Mouse (Mus musculus) G1E (cell line): ENCODE results near the gene Hoxa9. TPM values are rescaled to one million over a fixed set of nuclear protein-coding genes. Genes with fewer than 3 reads are reported as not detected.

ENCODE experiments used
- ATAC-seq: 2 replicates; pipeline ENCODE4 v1.8.0; 2016; ENCODE audit warnings: mild to moderate bottlenecking; ENCODE audit not compliant: insufficient number of reproducible peaks, poor library complexity, low FRiP score, severe bottlenecking; ENCODE audit errors: extremely low read depth
- DNase-seq: peaks from one replicate; pipeline ENCODE4 v3.0.0; 2012; ENCODE audit warnings: low spot score
- H3K27me3 ChIP-seq: 2 replicates; pipeline ENCODE4 v1.6.1; 2012; ENCODE audit warnings: mild to moderate bottlenecking, low read length, inconsistent platforms; ENCODE audit not compliant: insufficient read depth
- H3K36me3 ChIP-seq: replicated peaks from 2 replicates; pipeline ENCODE3; 2012; ENCODE audit warnings: mild to moderate bottlenecking, inconsistent platforms
- H3K4me1 ChIP-seq: 2 replicates; pipeline ENCODE4 v1.6.1; 2012; ENCODE audit warnings: low read depth, low read length, inconsistent platforms, mixed read lengths; ENCODE audit not compliant: insufficient read depth
- H3K4me3 ChIP-seq: 2 replicates; pipeline ENCODE4 v1.5.1; 2012; ENCODE audit warnings: low read depth, mild to moderate bottlenecking, inconsistent platforms, low read length, moderate library complexity, mixed read lengths
- H3K9me3 ChIP-seq: replicated peaks from 2 replicates; pipeline ENCODE4 v1.6.1; 2012; ENCODE audit warnings: inconsistent platforms
- CTCF ChIP-seq: IDR thresholded peaks from 2 replicates; pipeline ENCODE4 v1.5.1; 2012; ENCODE audit warnings: low read depth, low read length, inconsistent platforms, mixed read lengths
- GATA1 ChIP-seq: IDR thresholded peaks from 2 replicates; pipeline ENCODE4 v1.6.1; 2012; ENCODE audit warnings: borderline replicate concordance, low read length, inconsistent platforms, mixed read lengths
- GATA2 ChIP-seq: IDR thresholded peaks from 2 replicates; pipeline ENCODE4 v1.6.1; 2012; ENCODE audit warnings: low read depth, low read length, inconsistent platforms, borderline replicate concordance
- POLR2AphosphoS5 ChIP-seq: IDR thresholded peaks from 2 replicates; pipeline ENCODE4 v1.6.1; 2012; ENCODE audit warnings: low read depth, low read length, inconsistent platforms; ENCODE audit not compliant: insufficient replicate concordance
- TAL1 ChIP-seq: conservative IDR thresholded peaks from 2 replicates; pipeline ENCODE4 v1.6.1; 2012; ENCODE audit warnings: low read depth, low read length, inconsistent platforms, mixed read lengths
- polyA plus RNA-seq: library from polyadenylated mRNA; stranded (reverse); fragments of >175 nt; gene quantifications from 2 replicates; pipeline ENCODE4 v1.2.3, GENCODE M21; 2012
- total RNA-seq, 2 experiments: library from RNA; stranded (forward) in 1 of 2; stranded (reverse) in 1 of 2; fragments of 200-1000 nt in 1 of 2; fragments of >200 nt in 1 of 2; fragmentation: Nextera tagmentation in 1 of 2; gene quantifications; 2 replicates each; pipeline ENCODE4 v1.2.3; 2014 to 2017

Gene Hoxa9
- total and polyA plus RNA-seq, 3 experiments, result 0.05 TPM; not detected in 2

GRCm38 (mm10) chr6:52182793-52183192 lies 48.1 kb downstream of the Hoxa9 start:
- Histone ChIP-seq H3K36me3 (no peaks in the 10 kb centered on the region), H3K4me1 (no peaks in the 10 kb centered on the region), H3K9me3 (no peaks in the 10 kb centered on the region), H3K27me3 (peaks cover 19% of the 10 kb centered on the region), H3K4me3 (no peak overlapping the region)
- ATAC-seq (no peak), DNase-seq (no peak)
- TF ChIP-seq GATA2 (no peak), GATA1 (no peak), TAL1 (no peak), POLR2AphosphoS5 (no peak), CTCF (no peak)

- H3K9me3 ChIP-seq, result no peaks in the 10 kb centered on the region
- no peak for DNase-seq
- peaks cover 27% of the 10 kb centered on the region for H3K27me3 ChIP-seq
- no peaks in the 10 kb centered on the region for H3K36me3 ChIP-seq
- no peak for TF ChIP-seq CTCF
- TF ChIP-seq GATA1, result no peak
- TF ChIP-seq POLR2AphosphoS5, result no peak
- no peak for TF ChIP-seq GATA2
- TF ChIP-seq TAL1, result no peak
- no peak for ATAC-seq
- H3K4me1 ChIP-seq, result no peaks in the 10 kb centered on the region
- no peak overlapping the region for H3K4me3 ChIP-seq
These were observed 48.9 kb downstream of the Hoxa9 start for GRCm38 (mm10) chr6:52182030-52182429.

GRCm38 (mm10) chr6:52180726-52181125 lies 50.2 kb downstream of the Hoxa9 start:
- H3K27me3 ChIP-seq, result peaks cover 38% of the 10 kb centered on the region
- no peak for DNase-seq
- ATAC-seq, result no peak
- no peaks in the 10 kb centered on the region for H3K36me3 ChIP-seq
- no peak overlapping the region for H3K4me3 ChIP-seq
- no peaks in the 10 kb centered on the region for H3K4me1 ChIP-seq
- no peaks in the 10 kb centered on the region for H3K9me3 ChIP-seq
- no peak for TF ChIP-seq POLR2AphosphoS5
- TF ChIP-seq TAL1, result no peak
- TF ChIP-seq GATA1, result no peak
- TF ChIP-seq GATA2, result no peak
- TF ChIP-seq CTCF, result no peak

GRCm38 (mm10) chr6:52180213-52180710 lies 50.6 kb downstream of the Hoxa9 start:
- no peaks in the 10 kb centered on the region for H3K4me1 ChIP-seq
- TF ChIP-seq POLR2AphosphoS5, result no peak
- TF ChIP-seq GATA1, result no peak
- no peak for TF ChIP-seq GATA2
- no peak for TF ChIP-seq CTCF
- no peak for TF ChIP-seq TAL1
- H3K4me3 ChIP-seq, result no peak overlapping the region
- no peaks in the 10 kb centered on the region for H3K9me3 ChIP-seq
- peaks cover 41% of the 10 kb centered on the region for H3K27me3 ChIP-seq
- no peaks in the 10 kb centered on the region for H3K36me3 ChIP-seq
- ATAC-seq, result no peak
- no peak for DNase-seq

GRCm38 (mm10) chr6:52179690-52180089 lies 51.2 kb downstream of the Hoxa9 start:
- DNase-seq (no peak), ATAC-seq (no peak)
- H3K9me3 ChIP-seq, result no peaks in the 10 kb centered on the region
- no peaks in the 10 kb centered on the region for H3K36me3 ChIP-seq
- no peak overlapping the region for H3K4me3 ChIP-seq
- H3K27me3 ChIP-seq, result peaks cover 43% of the 10 kb centered on the region
- TF ChIP-seq POLR2AphosphoS5, result no peak
- TF ChIP-seq GATA1, result no peak
- no peak for TF ChIP-seq CTCF
- TF ChIP-seq GATA2, result no peak
- no peak for TF ChIP-seq TAL1
- H3K4me1 ChIP-seq, result no peaks in the 10 kb centered on the region

GRCm38 (mm10) chr6:52178918-52179665 lies 51.8 kb downstream of the Hoxa9 start:
- no peaks in the 10 kb centered on the region for H3K4me1 ChIP-seq
- peaks cover 40% of the 10 kb centered on the region for H3K27me3 ChIP-seq
- H3K9me3 ChIP-seq, result no peaks in the 10 kb centered on the region
- no peaks in the 10 kb centered on the region for H3K36me3 ChIP-seq
- ATAC-seq, result no peak
- no peak for TF ChIP-seq TAL1
- TF ChIP-seq GATA1, result no peak
- TF ChIP-seq CTCF, result no peak
- no peak for TF ChIP-seq GATA2
- no peak for TF ChIP-seq POLR2AphosphoS5
- no peak for DNase-seq
- H3K4me3 ChIP-seq, result no peak overlapping the region

GRCm38 (mm10) chr6:52177806-52178205 lies 53.1 kb downstream of the Hoxa9 start:
- no peak for TF ChIP-seq POLR2AphosphoS5
- TF ChIP-seq GATA1, result no peak
- no peak for TF ChIP-seq GATA2
- no peak for TF ChIP-seq TAL1
- TF ChIP-seq CTCF, result no peak
- peaks cover 40% of the 10 kb centered on the region for H3K27me3 ChIP-seq
- DNase-seq, result no peak
- no peaks in the 10 kb centered on the region for H3K36me3 ChIP-seq
- H3K9me3 ChIP-seq, result no peaks in the 10 kb centered on the region
- no peaks in the 10 kb centered on the region for H3K4me1 ChIP-seq
- no peak for ATAC-seq
- H3K4me3 ChIP-seq, result no peak overlapping the region
